Mouse (Mus musculus): ENCODE data around the gene Pitx2. TPM values are rescaled to one million over a fixed set of nuclear protein-coding genes. Genes with fewer than 3 reads are reported as not detected.

Pitx2 gene
- polyA plus RNA-seq, 1 experiment: not detected

GRCm38 (mm10) chr3:129198627-129198903 is 1.1 kb upstream of the Pitx2 start:
- no peak overlapping the region for H3K27ac ChIP-seq (ENCODE audit: control insufficient read depth, insufficient read depth, low read depth, low read length, poor library complexity)
- H3K4me3 ChIP-seq (replicated peaks; ENCODE audit: control insufficient read depth, low read depth, low read length): no peak overlapping the region
- 12% methylated on average over 11 of the region's 11 CpGs for WGBS
- TF ChIP-seq CTCF (IDR thresholded peaks at IDR 0.05; ENCODE audit: control insufficient read depth, insufficient read depth, low read length) (no peak), POLR2A (IDR thresholded peaks at IDR 0.05; ENCODE audit: borderline replicate concordance, control insufficient read depth, low read depth, low read length) (no peak)
- H3K4me1 ChIP-seq (ENCODE audit: control insufficient read depth, insufficient read depth, low read length): no peaks in the 10 kb centered on the region

- 7% methylated on average over 16 of the region's 16 CpGs for WGBS
- TF ChIP-seq CTCF (IDR thresholded peaks at IDR 0.05; ENCODE audit: control insufficient read depth, insufficient read depth, low read length) (no peak), POLR2A (IDR thresholded peaks at IDR 0.05; ENCODE audit: borderline replicate concordance, control insufficient read depth, low read depth, low read length) (no peak)
- H3K27ac ChIP-seq (ENCODE audit: control insufficient read depth, insufficient read depth, low read depth, low read length, poor library complexity): no peak overlapping the region
- H3K4me1 ChIP-seq (ENCODE audit: control insufficient read depth, insufficient read depth, low read length): no peaks in the 10 kb centered on the region
- no peak overlapping the region for H3K4me3 ChIP-seq (replicated peaks; ENCODE audit: control insufficient read depth, low read depth, low read length)
Measured at GRCm38 (mm10) chr3:129199160-129199608, 494 bp upstream of the Pitx2 start.

- no peaks in the 10 kb centered on the region for H3K4me1 ChIP-seq (ENCODE audit: control insufficient read depth, insufficient read depth, low read length)
- WGBS: 11% methylated on average over 9 of the region's 9 CpGs
Measured at GRCm38 (mm10) chr3:129200501-129200890, 818 bp downstream of the Pitx2 start.

GRCm38 (mm10) chr3:129201156-129201555 is 1.5 kb downstream of the Pitx2 start:
- H3K27ac ChIP-seq (ENCODE audit: control insufficient read depth, insufficient read depth, low read depth, low read length, poor library complexity): no peak overlapping the region
- H3K4me1 ChIP-seq (ENCODE audit: control insufficient read depth, insufficient read depth, low read length): no peaks in the 10 kb centered on the region
- H3K4me3 ChIP-seq (replicated peaks; ENCODE audit: control insufficient read depth, low read depth, low read length): no peak overlapping the region
- WGBS: 14% methylated on average over 3 of the region's 3 CpGs
- TF ChIP-seq POLR2A (IDR thresholded peaks at IDR 0.05; ENCODE audit: borderline replicate concordance, control insufficient read depth, low read depth, low read length) (no peak), CTCF (IDR thresholded peaks at IDR 0.05; ENCODE audit: control insufficient read depth, insufficient read depth, low read length) (no peak)

More at GRCm38 (mm10) chr3:129200501-129200890, 818 bp downstream of the Pitx2 start:
- H3K4me3 ChIP-seq (replicated peaks; ENCODE audit: control insufficient read depth, low read depth, low read length): no peak overlapping the region
- TF ChIP-seq POLR2A (IDR thresholded peaks at IDR 0.05; ENCODE audit: borderline replicate concordance, control insufficient read depth, low read depth, low read length) (no peak), CTCF (IDR thresholded peaks at IDR 0.05; ENCODE audit: control insufficient read depth, insufficient read depth, low read length) (no peak)
- H3K27ac ChIP-seq (ENCODE audit: control insufficient read depth, insufficient read depth, low read depth, low read length, poor library complexity): no peak overlapping the region

GRCm38 (mm10) chr3:129201681-129202255 is 2.1 kb downstream of the Pitx2 start:
- Histone ChIP-seq H3K4me1 (ENCODE audit: control insufficient read depth, insufficient read depth, low read length) (no peaks in the 10 kb centered on the region), H3K27ac (ENCODE audit: control insufficient read depth, insufficient read depth, low read depth, low read length, poor library complexity) (no peak overlapping the region), H3K4me3 (replicated peaks; ENCODE audit: control insufficient read depth, low read depth, low read length) (no peak overlapping the region)
- 13% methylated on average over 11 of the region's 11 CpGs for WGBS
- TF ChIP-seq CTCF (IDR thresholded peaks at IDR 0.05; ENCODE audit: control insufficient read depth, insufficient read depth, low read length) (no peak), POLR2A (IDR thresholded peaks at IDR 0.05; ENCODE audit: borderline replicate concordance, control insufficient read depth, low read depth, low read length) (no peak)

- no peak overlapping the region for H3K4me3 ChIP-seq (replicated peaks; ENCODE audit: control insufficient read depth, low read depth, low read length)
- WGBS: 6% methylated on average over 36 of the region's 36 CpGs
Measured at GRCm38 (mm10) chr3:129202871-129203740, 3.4 kb downstream of the Pitx2 start.

GRCm38 (mm10) chr3:129203761-129204440 is 4.2 kb downstream of the Pitx2 start:
- no peak overlapping the region for H3K4me3 ChIP-seq (replicated peaks; ENCODE audit: control insufficient read depth, low read depth, low read length)
- TF ChIP-seq POLR2A (IDR thresholded peaks at IDR 0.05; ENCODE audit: borderline replicate concordance, control insufficient read depth, low read depth, low read length) (no peak), CTCF (IDR thresholded peaks at IDR 0.05; ENCODE audit: control insufficient read depth, insufficient read depth, low read length) (no peak)
- 4% methylated on average over 35 of the region's 35 CpGs for WGBS
- no peaks in the 10 kb centered on the region for H3K4me1 ChIP-seq (ENCODE audit: control insufficient read depth, insufficient read depth, low read length)
- H3K27ac ChIP-seq (ENCODE audit: control insufficient read depth, insufficient read depth, low read depth, low read length, poor library complexity): no peak overlapping the region

More at GRCm38 (mm10) chr3:129202871-129203740, 3.4 kb downstream of the Pitx2 start:
- TF ChIP-seq CTCF (IDR thresholded peaks at IDR 0.05; ENCODE audit: control insufficient read depth, insufficient read depth, low read length): no peak
- TF ChIP-seq POLR2A (IDR thresholded peaks at IDR 0.05; ENCODE audit: borderline replicate concordance, control insufficient read depth, low read depth, low read length): no peak
- H3K4me1 ChIP-seq (ENCODE audit: control insufficient read depth, insufficient read depth, low read length): no peaks in the 10 kb centered on the region
- no peak overlapping the region for H3K27ac ChIP-seq (ENCODE audit: control insufficient read depth, insufficient read depth, low read depth, low read length, poor library complexity)

All from bone marrow, adult 2 months (tissue).